Mouse (Mus musculus) G1E (cell line): ENCODE measurements around the gene Rnf34.

Source experiments
- CTCF ChIP-seq: IDR thresholded peaks from 2 replicates; pipeline ENCODE4 v1.5.1; 2012; ENCODE audit warnings: low read depth, low read length, inconsistent platforms, mixed read lengths
- GATA1 ChIP-seq: IDR thresholded peaks from 2 replicates; pipeline ENCODE4 v1.6.1; 2012; ENCODE audit warnings: borderline replicate concordance, low read length, inconsistent platforms, mixed read lengths
- GATA2 ChIP-seq: IDR thresholded peaks from 2 replicates; pipeline ENCODE4 v1.6.1; 2012; ENCODE audit warnings: low read depth, low read length, inconsistent platforms, borderline replicate concordance

- TF ChIP-seq CTCF: no peak
- no peak for TF ChIP-seq GATA2
- no peak for TF ChIP-seq GATA1
Observed at GRCm38 (mm10) chr5:122821524-122821885, 28.3 kb upstream of the Rnf34 start.
